Mouse (Mus musculus) cerebellum, adult 2 months (tissue): ENCODE measurements around the gene Kif17.

Source experiments
- CTCF ChIP-seq: fragments of 200-500 bp; IDR thresholded peaks from 2 replicates; pipeline ENCODE4 v1.5.1; 2011; ENCODE audit warnings: low read depth, mild to moderate bottlenecking, control low read depth, low read length, moderate library complexity, borderline replicate concordance; ENCODE audit not compliant: insufficient read depth
- POLR2A ChIP-seq: fragments of 200-500 bp; IDR thresholded peaks from 2 replicates; pipeline ENCODE4 v1.6.1; 2011; ENCODE audit warnings: low read length, control low read depth, borderline replicate concordance; ENCODE audit not compliant: insufficient read depth

- TF ChIP-seq CTCF: no peak
- no peak for TF ChIP-seq POLR2A
Measured at GRCm38 (mm10) chr4:138307739-138308138, 57.5 kb downstream of the Kif17 start.
